Mouse (Mus musculus): Measurements from ENCODE around the gene Pde3a.

DNA sequence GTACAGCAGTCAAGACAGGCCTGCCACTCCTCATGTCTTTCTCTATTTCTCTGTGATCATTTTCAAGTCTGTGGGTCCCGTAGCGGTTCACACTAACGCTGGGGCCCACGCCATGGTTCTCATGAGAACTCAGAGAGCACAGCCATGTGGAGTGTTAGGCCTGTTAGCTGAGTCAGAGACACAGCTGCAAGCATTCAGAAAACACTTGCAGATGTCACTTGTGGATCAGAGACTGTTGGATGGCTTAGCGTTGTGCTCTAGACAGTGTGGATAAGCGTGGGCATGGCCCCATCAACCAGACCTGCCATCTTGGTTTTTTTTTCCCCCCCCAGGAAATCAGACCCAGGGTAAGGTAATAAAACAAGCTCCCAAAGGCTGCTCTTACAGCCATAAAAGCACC lies 62.5 kb downstream of the Pde3a start:
- TF ChIP-seq CTCF (IDR thresholded peaks at IDR 0.05; ENCODE audit: control insufficient read depth, insufficient read depth, insufficient replicate concordance, low read depth, low read length) (no peak), POLR2A (IDR thresholded peaks at IDR 0.05; ENCODE audit: control insufficient read depth, low read depth, low read length) (no peak)

Measured in testis, adult 2 months (tissue).